Mouse (Mus musculus) MEL (cell line): ENCODE results near the gene Slc7a6os. TPM values are rescaled to one million over a fixed set of nuclear protein-coding genes. Genes with fewer than 3 reads are reported as not detected.
A peak's percentile ranks its signal among the peaks of the same experiment; 100 is the strongest.

Experiments
- DNase-seq: peaks from one replicate; pipeline ENCODE4 v3.0.0; 2011; ENCODE audit warnings: low read depth, low spot score
- H3K27ac ChIP-seq: 2 replicates; pipeline ENCODE4 v1.5.1; 2012; ENCODE audit warnings: low read depth, mild to moderate bottlenecking, control low read depth, low read length, moderate library complexity; ENCODE audit not compliant: control insufficient read depth
- H3K27me3 ChIP-seq, 2 experiments: fragments of 150-350 bp in 1 of 2; sonication (generic) in 1 of 2; 2 replicates each; pipeline ENCODE4 v1.6.1; 2012; ENCODE audit warnings: low read length in 2 of 2, mild to moderate bottlenecking in 2 of 2, improper control_type of control experiment in 1 of 2, moderate library complexity in 1 of 2; ENCODE audit not compliant: insufficient read depth in 2 of 2, control insufficient read depth in 1 of 2
- H3K36me3 ChIP-seq, 2 experiments: 2 replicates each; pipeline ENCODE4 v1.6.1; 2012 to 2014; ENCODE audit warnings: low read length in 2 of 2, improper control_type of control experiment in 1 of 2, inconsistent platforms in 1 of 2, mild to moderate bottlenecking in 1 of 2; ENCODE audit not compliant: insufficient read depth in 2 of 2, control insufficient read depth in 1 of 2
- H3K4me1 ChIP-seq, 2 experiments: fragments of 150-350 bp in 1 of 2; sonication (generic) in 1 of 2; 2 replicates each; pipeline ENCODE4 v1.6.1; 2012; ENCODE audit warnings: low read length in 2 of 2, improper control_type of control experiment in 1 of 2, mild to moderate bottlenecking in 1 of 2; ENCODE audit not compliant: insufficient read depth in 2 of 2, control insufficient read depth in 1 of 2
- H3K4me3 ChIP-seq, 2 experiments: fragments of 150-350 bp in 1 of 2; sonication (generic) in 1 of 2; 2 replicates each; pipeline ENCODE4 v1.5.1; 2012; ENCODE audit warnings: low read depth in 2 of 2, low read length in 2 of 2, mild to moderate bottlenecking in 2 of 2, moderate library complexity in 2 of 2, control low read depth in 1 of 2, improper control_type of control experiment in 1 of 2; ENCODE audit not compliant: control insufficient read depth in 1 of 2, insufficient read depth in 1 of 2
- H3K79me2 ChIP-seq: 2 replicates; pipeline ENCODE4 v1.6.1; 2012; ENCODE audit warnings: mild to moderate bottlenecking, low read length, moderate library complexity; ENCODE audit not compliant: control insufficient read depth, poor library complexity, insufficient read depth
- H3K9ac ChIP-seq: 2 replicates; pipeline ENCODE4 v1.6.1; 2012; ENCODE audit warnings: low read depth, mild to moderate bottlenecking, control low read depth, low read length, moderate library complexity; ENCODE audit not compliant: control insufficient read depth, poor library complexity, severe bottlenecking
- H3K9me3 ChIP-seq: fragments of 150-350 bp; sonication (generic); replicated peaks from 2 replicates; pipeline ENCODE4 v1.6.1; 2012; ENCODE audit warnings: mild to moderate bottlenecking, low read length, improper control_type of control experiment, moderate library complexity; ENCODE audit not compliant: insufficient read depth
- BHLHE40 ChIP-seq: IDR thresholded peaks from 2 replicates; pipeline ENCODE4 v1.6.1; 2012; ENCODE audit warnings: low read depth, mild to moderate bottlenecking, inconsistent platforms, low read length, improper control_type of control experiment, borderline replicate concordance
- CHD1 ChIP-seq: IDR thresholded peaks from 2 replicates; pipeline ENCODE4 v1.6.1; 2012; ENCODE audit warnings: low read depth, mild to moderate bottlenecking, inconsistent platforms, low read length, improper control_type of control experiment
- CHD2 ChIP-seq: IDR thresholded peaks from 2 replicates; pipeline ENCODE4 v1.6.1; 2011; ENCODE audit warnings: low read length, improper control_type of control experiment
- CTCF ChIP-seq, 3 experiments: IDR thresholded peaks in 2 of 3; conservative IDR thresholded peaks in 1 of 3; 2 replicates each; pipeline ENCODE4 v1.5.1; 2011 to 2012; ENCODE audit warnings: low read length in 3 of 3, low read depth in 2 of 3, mild to moderate bottlenecking in 2 of 3, improper control_type of control experiment in 1 of 3, inconsistent platforms in 1 of 3, mixed read lengths in 1 of 3, moderate library complexity in 1 of 3; ENCODE audit not compliant: control insufficient read depth in 1 of 3, insufficient read depth in 1 of 3, poor library complexity in 1 of 3, severe bottlenecking in 1 of 3
- EP300 ChIP-seq, 2 experiments: IDR thresholded peaks; 2 replicates each; pipeline ENCODE4 v1.6.1; 2011; ENCODE audit warnings: improper control_type of control experiment in 2 of 2, low read length in 2 of 2, low read depth in 1 of 2, mild to moderate bottlenecking in 1 of 2
- ETS1 ChIP-seq: IDR thresholded peaks from 2 replicates; pipeline ENCODE4 v1.6.1; 2012; ENCODE audit warnings: low read depth, mild to moderate bottlenecking, inconsistent platforms, low read length, improper control_type of control experiment, moderate library complexity
- GABPA ChIP-seq: IDR thresholded peaks from 2 replicates; pipeline ENCODE4 v1.6.1; 2012; ENCODE audit warnings: low read depth, mild to moderate bottlenecking, inconsistent platforms, low read length, improper control_type of control experiment, moderate library complexity
- GATA1 ChIP-seq: IDR thresholded peaks from 2 replicates; pipeline ENCODE4 v1.6.1; 2011; ENCODE audit warnings: low read depth, low read length, improper control_type of control experiment
- HCFC1 ChIP-seq: IDR thresholded peaks from 2 replicates; pipeline ENCODE4 v1.6.1; 2012; ENCODE audit warnings: low read depth, mild to moderate bottlenecking, inconsistent platforms, low read length, improper control_type of control experiment, moderate library complexity
- MAFK ChIP-seq: IDR thresholded peaks from 2 replicates; pipeline ENCODE4 v1.6.1; 2011; ENCODE audit warnings: low read depth, mild to moderate bottlenecking, low read length, improper control_type of control experiment, borderline replicate concordance
- MAZ ChIP-seq: IDR thresholded peaks from 2 replicates; pipeline ENCODE4 v1.6.1; 2012; ENCODE audit warnings: low read depth, mild to moderate bottlenecking, inconsistent platforms, low read length, improper control_type of control experiment
- MEF2A ChIP-seq: IDR thresholded peaks from 2 replicates; pipeline ENCODE4 v1.6.1; 2014; ENCODE audit warnings: low read depth, mild to moderate bottlenecking, inconsistent platforms, low read length, improper control_type of control experiment; ENCODE audit not compliant: poor library complexity, insufficient replicate concordance, severe bottlenecking; ENCODE audit errors: extremely low read depth
- MXI1 ChIP-seq: IDR thresholded peaks from 2 replicates; pipeline ENCODE4 v1.6.1; 2011; ENCODE audit warnings: mild to moderate bottlenecking, low read depth, low read length, improper control_type of control experiment
- MYB ChIP-seq: IDR thresholded peaks from 2 replicates; pipeline ENCODE4 v1.6.1; 2011; ENCODE audit warnings: mild to moderate bottlenecking, low read depth, low read length, improper control_type of control experiment
- MYC ChIP-seq: IDR thresholded peaks from 2 replicates; pipeline ENCODE4 v1.6.1; 2011; ENCODE audit warnings: low read depth, mild to moderate bottlenecking, low read length, improper control_type of control experiment, moderate library complexity
- NELFE ChIP-seq: IDR thresholded peaks from 2 replicates; pipeline ENCODE4 v1.6.1; 2011; ENCODE audit warnings: low read depth, low read length, improper control_type of control experiment
- POLR2A ChIP-seq, 2 experiments: IDR thresholded peaks; 2 replicates each; pipeline ENCODE4 v1.6.1; 2011 to 2012; ENCODE audit warnings: low read length in 2 of 2, mild to moderate bottlenecking in 2 of 2, control low read depth in 1 of 2, improper control_type of control experiment in 1 of 2, low read depth in 1 of 2, moderate library complexity in 1 of 2; ENCODE audit not compliant: control insufficient read depth in 1 of 2, insufficient read depth in 1 of 2, poor library complexity in 1 of 2
- POLR2AphosphoS2 ChIP-seq: IDR thresholded peaks from 2 replicates; pipeline ENCODE4 v1.6.1; 2011; ENCODE audit warnings: low read length, improper control_type of control experiment
- POLR2AphosphoS5 ChIP-seq: IDR thresholded peaks from 2 replicates; pipeline ENCODE4 v1.6.1; 2012; ENCODE audit warnings: low read depth, borderline replicate concordance, mild to moderate bottlenecking, inconsistent platforms, low read length, moderate library complexity, mixed read lengths
- RCOR1 ChIP-seq: IDR thresholded peaks from 2 replicates; pipeline ENCODE4 v1.6.1; 2012; ENCODE audit warnings: low read depth, mild to moderate bottlenecking, inconsistent platforms, low read length, improper control_type of control experiment
- SMC3 ChIP-seq: IDR thresholded peaks from 2 replicates; pipeline ENCODE4 v1.6.1; 2011; ENCODE audit warnings: low read depth, low read length, improper control_type of control experiment
- TBP ChIP-seq: IDR thresholded peaks from 2 replicates; pipeline ENCODE4 v1.8.0; 2011; ENCODE audit warnings: low read depth, low read length, improper control_type of control experiment
- TCF12 ChIP-seq: IDR thresholded peaks from 2 replicates; pipeline ENCODE4 v1.6.1; 2014; ENCODE audit warnings: low read depth, mild to moderate bottlenecking, inconsistent platforms, low read length, improper control_type of control experiment, moderate library complexity
- UBTF ChIP-seq: IDR thresholded peaks from 2 replicates; pipeline ENCODE4 v1.6.1; 2012; ENCODE audit warnings: low read depth, mild to moderate bottlenecking, inconsistent platforms, low read length, improper control_type of control experiment, moderate library complexity, borderline replicate concordance; ENCODE audit not compliant: insufficient read depth
- USF1 ChIP-seq: IDR thresholded peaks from 2 replicates; pipeline ENCODE4 v1.6.1; 2014; ENCODE audit warnings: low read depth, mild to moderate bottlenecking, inconsistent platforms, low read length, improper control_type of control experiment, moderate library complexity
- USF2 ChIP-seq, 2 experiments: IDR thresholded peaks; 2 replicates each; pipeline ENCODE4 v1.6.1; 2011 to 2012; ENCODE audit warnings: improper control_type of control experiment in 2 of 2, low read length in 2 of 2, borderline replicate concordance in 1 of 2, inconsistent platforms in 1 of 2, low read depth in 1 of 2, mild to moderate bottlenecking in 1 of 2; ENCODE audit not compliant: insufficient read depth in 1 of 2
- ZC3H11A ChIP-seq: IDR thresholded peaks from 2 replicates; pipeline ENCODE4 v1.6.1; 2012; ENCODE audit warnings: low read depth, mild to moderate bottlenecking, inconsistent platforms, low read length, improper control_type of control experiment
- ZKSCAN1 ChIP-seq: IDR thresholded peaks from 2 replicates; pipeline ENCODE4 v1.6.1; 2012; ENCODE audit warnings: low read depth, mild to moderate bottlenecking, inconsistent platforms, low read length, improper control_type of control experiment, moderate library complexity
- ZMIZ1 ChIP-seq: IDR thresholded peaks from 2 replicates; pipeline ENCODE4 v1.6.1; 2012; ENCODE audit warnings: low read depth, mild to moderate bottlenecking, inconsistent platforms, low read length, improper control_type of control experiment, moderate library complexity
- ZNF384 ChIP-seq: IDR thresholded peaks from 2 replicates; pipeline ENCODE4 v1.6.1; 2012; ENCODE audit warnings: low read depth, mild to moderate bottlenecking, inconsistent platforms, low read length, improper control_type of control experiment
- polyA plus RNA-seq, 2 experiments: library from polyadenylated mRNA; stranded (reverse) in 1 of 2; unstranded in 1 of 2; fragments of >175 nt in 1 of 2; fragments of >200 nt in 1 of 2; gene quantifications; 2 replicates each; pipeline versions ENCODE4 v1.2.1 to v1.2.4; 2012; ENCODE audit warnings: low replicate concordance in 2 of 2, low read depth in 1 of 2; ENCODE audit not compliant: insufficient read length in 2 of 2, insufficient read depth in 1 of 2, missing spikeins in 1 of 2
- total RNA-seq: library from RNA; depleted of rRNA; stranded (reverse); fragments of 300-350 nt; gene quantifications from 2 replicates; pipeline ENCODE4 v1.2.3, GENCODE M21; 2012

Slc7a6os gene
- total and polyA plus RNA-seq, 3 experiments, result 52.0 to 53.6 TPM; not detected in 1

GRCm38 (mm10) chr8:106168356-106169016, 42.2 kb downstream of the Slc7a6os start, which contains the start of gene Slc7a6 (continued):
- peak; percentile 78 to 94 for TF ChIP-seq POLR2A (IDR thresholded peaks at IDR 0.05; ENCODE audit: control insufficient read depth in 1 of 2, insufficient read depth in 1 of 2, low read depth in 1 of 2, low read length in 2 of 2, poor library complexity in 1 of 2)
- no peak for TF ChIP-seq MAFK
- no peak for TF ChIP-seq MYB
- TF ChIP-seq EP300 (IDR thresholded peaks at IDR 0.05; ENCODE audit: low read depth in 1 of 2, low read length in 2 of 2), result 0 out of 4 replicates have a peak, but pooled peaks of 1 of the 2 experiments have one; percentile 9
- no peak for TF ChIP-seq SMC3
- TF ChIP-seq ZC3H11A, result no peak
- TF ChIP-seq HCFC1, result peak; percentile 64; the same call in 1 of the 2 replicates
- TF ChIP-seq USF1, result no peak
- 0 out of 2 replicates have a peak, but pooled peaks have one; percentile 5 for TF ChIP-seq CHD1
- TF ChIP-seq GABPA, result no peak
- peak; percentile 56; the same call in 1 of the 2 replicates for TF ChIP-seq MAZ
- no peak for TF ChIP-seq BHLHE40
- 0 out of 2 replicates have a peak, but pooled peaks have one; percentile 11 for TF ChIP-seq RCOR1
- TF ChIP-seq USF2 (IDR thresholded peaks at IDR 0.05; ENCODE audit: borderline replicate concordance in 1 of 2, insufficient read depth in 1 of 2, low read depth in 1 of 2, low read length in 2 of 2), result no peak
- peak; percentile 69; the same call in 1 of the 2 replicates for TF ChIP-seq UBTF
- TF ChIP-seq CHD2, result no peak
- 0 out of 2 replicates have a peak, but pooled peaks have one; percentile 24 for TF ChIP-seq GATA1
- peak; percentile 62 for TF ChIP-seq ZMIZ1
- TF ChIP-seq ZNF384, result no peak
- TF ChIP-seq, all 39 proteins: peak for 18

GRCm38 (mm10) chr8:106165460-106165859, 45.3 kb downstream of the Slc7a6os start:
- H3K9me3 ChIP-seq, result no peaks in the 10 kb centered on the region
- H3K36me3 ChIP-seq, result peaks cover 0 to 13% of the 10 kb centered on the region in 2 experiments; a peak in 2 of 4 replicates
- H3K4me1 ChIP-seq, result peaks cover 3 to 14% of the 10 kb centered on the region in 2 experiments; a peak in 2 of 4 replicates
- H3K4me3 ChIP-seq, result no peak overlapping the region
- H3K79me2 ChIP-seq, result peaks cover 17% of the 10 kb centered on the region
- peak; percentile 80 for DNase-seq
- no peak overlapping the region for H3K27ac ChIP-seq
- H3K27me3 ChIP-seq, result no peaks in the 10 kb centered on the region
- no peak overlapping the region for H3K9ac ChIP-seq
- no peak for TF ChIP-seq ETS1
- TF ChIP-seq POLR2AphosphoS2, result no peak
- peak; percentile 35; the same call in 1 of the 2 replicates for TF ChIP-seq HCFC1
- TF ChIP-seq MEF2A, result no peak
- TF ChIP-seq MYB, result no peak
- TF ChIP-seq BHLHE40, result no peak
- TF ChIP-seq ZKSCAN1, result no peak
- TF ChIP-seq MXI1, result peak; percentile 57
- peak; percentile 71; the same call in 1 of the 2 replicates for TF ChIP-seq TBP
- peak; percentile 68 for TF ChIP-seq ZC3H11A
- no peak for TF ChIP-seq GABPA
- no peak for TF ChIP-seq RCOR1
- no peak for TF ChIP-seq USF2 (IDR thresholded peaks at IDR 0.05; ENCODE audit: borderline replicate concordance in 1 of 2, insufficient read depth in 1 of 2, low read depth in 1 of 2, low read length in 2 of 2)
- peak; percentile 79 to 92 (median 90) for TF ChIP-seq CTCF (IDR thresholded peaks at IDR 0.05 in 2 of 3, conservative IDR thresholded peaks at IDR 0.05 in 1 of 3; ENCODE audit: control insufficient read depth in 1 of 3, insufficient read depth in 1 of 3, low read depth in 2 of 3, low read length in 3 of 3, poor library complexity in 1 of 3, severe bottlenecking in 1 of 3)
- TF ChIP-seq NELFE, result no peak
- no peak for TF ChIP-seq CHD2
- TF ChIP-seq POLR2A (IDR thresholded peaks at IDR 0.05; ENCODE audit: control insufficient read depth in 1 of 2, insufficient read depth in 1 of 2, low read depth in 1 of 2, low read length in 2 of 2, poor library complexity in 1 of 2), result no peak
- no peak for TF ChIP-seq USF1
- TF ChIP-seq POLR2AphosphoS5, result no peak
- no peak for TF ChIP-seq ZNF384
- no peak for TF ChIP-seq MAZ
- peak; percentile 76; the same call in 1 of the 2 replicates for TF ChIP-seq MYC
- no peak for TF ChIP-seq TCF12
